Mouse (Mus musculus) hindbrain, embryonic 15.5 days (tissue): ENCODE data around the gene Wnt4. TPM values are rescaled to one million over a fixed set of nuclear protein-coding genes. Genes with fewer than 3 reads are reported as not detected.

Experiments used
- ATAC-seq: fragments of 200-750 bp; cut with Nextera tagmentation; 2 replicates; pipeline ENCODE4 v1.8.0; 2017; ENCODE audit warnings: low read depth, moderate number of reproducible peaks, moderate TSS enrichment; ENCODE audit not compliant: low FRiP score
- H3K27ac ChIP-seq: fragments of 300-500 bp; sonication (generic); replicated peaks from 2 replicates; pipeline ENCODE4 v1.5.1; 2015; ENCODE audit warnings: mild to moderate bottlenecking, inconsistent platforms
- H3K27me3 ChIP-seq: fragments of 300-500 bp; sonication (generic); 2 replicates; pipeline ENCODE4 v1.6.1; 2015; ENCODE audit warnings: control low read depth, inconsistent platforms
- H3K36me3 ChIP-seq: fragments of 300-500 bp; sonication (generic); 2 replicates; pipeline ENCODE4 v1.6.1; 2015; ENCODE audit warnings: control low read depth, inconsistent platforms
- H3K4me1 ChIP-seq: fragments of 300-500 bp; sonication (generic); replicated peaks from 2 replicates; pipeline ENCODE4 v1.6.1; 2015; ENCODE audit warnings: control low read depth, inconsistent platforms
- H3K4me2 ChIP-seq: fragments of 300-500 bp; sonication (generic); 2 replicates; pipeline ENCODE4 v1.6.1; 2015; ENCODE audit warnings: moderate library complexity, mild to moderate bottlenecking, inconsistent platforms
- H3K4me3 ChIP-seq: fragments of 300-500 bp; sonication (generic); 2 replicates; pipeline ENCODE4 v1.5.1; 2015; ENCODE audit warnings: mild to moderate bottlenecking, inconsistent platforms
- H3K9ac ChIP-seq: fragments of 300-500 bp; sonication (generic); 2 replicates; pipeline ENCODE4 v1.6.1; 2015; ENCODE audit warnings: inconsistent platforms
- H3K9me3 ChIP-seq: fragments of 300-500 bp; sonication (generic); 2 replicates; pipeline ENCODE4 v1.6.1; 2016; ENCODE audit warnings: control low read depth, inconsistent platforms
- WGBS: fragments of 180-500 bp; shearing (Covaris S2); methylation state at CpG from one replicate; pipeline ENCODE4 v1.1.7; 2015; 5-methylcytosine and 5-hydroxymethylcytosine counted together
- polyA plus RNA-seq: library from polyadenylated mRNA; unstranded; fragments of >200 nt; fragmentation: Nextera tagmentation; extraction: Ambion mirVana; gene quantifications from 2 replicates; pipeline ENCODE4 v1.2.1, GENCODE M21; 2015

Gene Wnt4
- polyA plus RNA-seq: 3.8 and 3.9 TPM in 2 replicates

- Histone ChIP-seq H3K36me3 (no peaks in the 10 kb centered on the region), H3K4me3 (peak within 1 kb of the TSS; percentile 48), H3K9ac (peak within 1 kb of the TSS; percentile 57), H3K4me1 (peaks cover 34% of the 10 kb centered on the region), H3K27ac (0 out of 2 replicates have a peak within 1 kb of the TSS, but pooled peaks have one; percentile 4), H3K9me3 (no peaks in the 10 kb centered on the region), H3K4me2 (peak within 1 kb of the TSS; percentile 93), H3K27me3 (peaks cover 29% of the 10 kb centered on the region)
- under 1% methylated on average over 20 of the region's 45 CpGs for WGBS
- ATAC-seq: peak; percentile 62
Measured at GRCm38 (mm10) chr4:137277166-137277513, at the start of gene Wnt4. Gene Wnt4 (plus strand): TSS chr4:137277489.

DNA sequence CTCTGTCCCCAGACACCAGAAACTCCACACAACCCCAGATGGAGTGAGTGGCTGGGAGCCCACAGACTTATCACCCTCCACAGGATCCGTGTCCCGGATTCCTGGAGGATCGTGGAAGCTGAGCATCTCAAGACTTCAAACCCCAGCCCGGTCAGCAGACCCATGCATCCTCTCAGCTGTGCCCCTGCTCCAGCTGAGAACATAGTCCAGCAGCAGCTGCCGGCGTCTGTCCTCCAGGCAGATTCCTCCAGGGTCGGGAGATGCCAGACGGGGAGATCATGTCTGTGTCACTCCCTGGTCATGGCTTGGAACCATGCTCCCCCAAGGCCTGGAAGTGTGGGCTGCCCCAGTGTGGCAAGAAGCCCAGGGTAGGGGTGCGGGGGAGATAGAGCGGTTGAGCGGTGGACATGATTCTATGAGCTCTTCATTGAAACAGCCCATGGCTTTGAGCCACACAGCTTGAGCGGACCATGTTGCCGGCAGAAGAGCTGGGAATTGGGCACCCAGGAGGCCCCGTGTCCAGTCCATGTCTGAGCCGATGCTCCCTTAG lies 48.6 kb upstream of the Wnt4 start:
- H3K9ac ChIP-seq: no peak overlapping the region
- 84% methylated on average over 15 of the region's 15 CpGs for WGBS

DNA sequence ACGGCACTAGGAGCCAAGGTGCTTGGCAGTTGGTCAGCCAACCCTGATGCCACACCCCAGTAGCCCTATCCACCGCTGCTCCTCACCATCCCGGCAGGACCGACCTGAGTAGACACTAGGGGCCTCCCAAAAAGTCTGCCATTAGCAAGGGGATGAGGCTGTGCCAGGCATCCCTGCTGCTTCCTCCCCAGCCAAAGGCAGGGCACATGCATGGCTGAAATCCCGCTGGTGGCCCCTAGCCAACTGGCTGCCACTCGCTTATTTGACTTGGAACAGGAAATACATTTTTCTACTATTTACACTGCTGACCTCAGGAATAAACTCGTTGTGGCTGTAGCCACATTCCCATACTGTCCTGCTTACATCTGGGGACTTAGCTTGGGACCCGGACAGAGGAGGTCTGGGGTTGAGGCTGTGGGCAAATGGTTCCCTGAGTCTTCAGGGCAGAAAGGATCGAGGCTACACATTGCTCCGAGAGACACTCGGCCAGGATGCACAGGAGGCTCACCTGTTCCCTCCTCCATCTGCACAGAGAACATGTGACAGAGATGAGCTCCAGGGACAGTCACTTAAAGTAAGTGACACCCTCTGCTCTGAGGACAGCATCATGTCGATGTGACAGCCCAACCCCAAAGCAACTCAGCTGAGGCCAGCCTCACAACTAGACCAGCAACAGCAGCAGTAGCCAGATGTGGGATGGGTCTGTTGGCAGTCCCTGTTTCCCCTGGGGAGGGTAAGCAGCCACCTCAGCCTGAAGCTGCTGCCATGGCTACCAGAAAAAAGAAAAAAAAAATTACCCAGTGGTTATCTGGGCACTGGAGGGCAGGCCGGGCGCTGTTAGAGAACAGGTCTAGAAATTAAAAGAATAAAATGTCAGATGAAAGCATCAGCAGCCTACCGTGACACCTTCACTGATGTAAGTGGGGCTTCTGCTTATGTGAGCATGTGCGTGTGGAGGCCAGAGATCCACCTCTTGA lies 45.5 kb upstream of the Wnt4 start:
- H3K4me3 ChIP-seq: no peak overlapping the region
- H3K4me1 ChIP-seq: peaks cover 11% of the 10 kb centered on the region
- H3K27me3 ChIP-seq: no peaks in the 10 kb centered on the region
- H3K36me3 ChIP-seq: no peaks in the 10 kb centered on the region
- no peak overlapping the region for H3K4me2 ChIP-seq
- H3K9ac ChIP-seq: no peak overlapping the region
- H3K27ac ChIP-seq: no peak overlapping the region
- no peak for ATAC-seq
- WGBS: 70% methylated on average over 16 of the region's 16 CpGs
- H3K9me3 ChIP-seq: no peaks in the 10 kb centered on the region

More for the DNA sequence above, 48.6 kb upstream of the Wnt4 start:
- Histone ChIP-seq H3K4me2 (no peak overlapping the region), H3K36me3 (no peaks in the 10 kb centered on the region), H3K27ac (no peak overlapping the region), H3K27me3 (no peaks in the 10 kb centered on the region), H3K4me1 (peaks cover 11% of the 10 kb centered on the region), H3K9me3 (no peaks in the 10 kb centered on the region), H3K4me3 (no peak overlapping the region)
- ATAC-seq: no peak

DNA sequence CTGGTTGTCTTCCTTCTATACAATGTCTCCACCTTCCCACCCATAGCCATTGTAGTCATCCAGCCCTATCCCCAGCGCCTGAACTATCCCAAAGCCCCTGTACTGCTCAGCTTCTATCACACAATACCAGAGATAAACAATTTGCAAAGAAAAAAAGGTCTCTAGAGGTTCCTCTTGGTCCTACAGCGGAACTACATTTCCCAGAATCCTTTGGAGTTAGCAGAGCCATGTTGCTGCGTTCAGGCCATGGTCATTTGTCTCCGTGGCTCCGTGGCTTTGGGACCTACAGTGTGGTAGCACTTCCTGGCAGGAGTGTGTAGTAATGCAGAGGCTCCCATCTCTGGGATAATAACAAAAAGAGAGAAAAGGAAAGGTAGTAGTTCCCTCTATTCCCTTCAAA lies 43.7 kb upstream of the Wnt4 start:
- Histone ChIP-seq H3K4me3 (no peak overlapping the region), H3K36me3 (no peaks in the 10 kb centered on the region), H3K9ac (no peak overlapping the region), H3K9me3 (no peaks in the 10 kb centered on the region), H3K4me2 (no peak overlapping the region), H3K27me3 (no peaks in the 10 kb centered on the region), H3K27ac (no peak overlapping the region), H3K4me1 (peaks cover 11% of the 10 kb centered on the region)
- no peak for ATAC-seq
- WGBS: 62% methylated on average over 5 of the region's 5 CpGs

GRCm38 (mm10) chr4:137234444-137234843 lies 42.8 kb upstream of the Wnt4 start:
- 91% methylated on average over 2 of the region's 2 CpGs for WGBS
- Histone ChIP-seq H3K4me3 (no peak overlapping the region), H3K4me1 (peaks cover 11% of the 10 kb centered on the region), H3K27ac (no peak overlapping the region), H3K36me3 (no peaks in the 10 kb centered on the region), H3K9ac (no peak overlapping the region), H3K27me3 (no peaks in the 10 kb centered on the region), H3K4me2 (no peak overlapping the region), H3K9me3 (no peaks in the 10 kb centered on the region)
- no peak for ATAC-seq

GRCm38 (mm10) chr4:137235368-137235767 lies 41.9 kb upstream of the Wnt4 start:
- H3K9me3 ChIP-seq: peaks cover 6% of the 10 kb centered on the region; the same call in 1 of the 2 replicates
- WGBS: 82% methylated on average over 9 of the region's 9 CpGs

GRCm38 (mm10) chr4:137244883-137245282 lies 32.4 kb upstream of the Wnt4 start:
- no peak overlapping the region for H3K27ac ChIP-seq
- ATAC-seq: no peak
- H3K4me2 ChIP-seq: no peak overlapping the region
- H3K36me3 ChIP-seq: no peaks in the 10 kb centered on the region
- H3K4me3 ChIP-seq: no peak overlapping the region
- no peaks in the 10 kb centered on the region for H3K27me3 ChIP-seq
- H3K9ac ChIP-seq: no peak overlapping the region
- peaks cover 5% of the 10 kb centered on the region; the same call in 1 of the 2 replicates for H3K9me3 ChIP-seq
- no peaks in the 10 kb centered on the region for H3K4me1 ChIP-seq
- 74% methylated on average over 9 of the region's 9 CpGs for WGBS

More at GRCm38 (mm10) chr4:137235368-137235767, 41.9 kb upstream of the Wnt4 start:
- ATAC-seq: no peak
- Histone ChIP-seq H3K9ac (no peak overlapping the region), H3K27ac (no peak overlapping the region), H3K27me3 (no peaks in the 10 kb centered on the region), H3K4me2 (no peak overlapping the region), H3K4me1 (peaks cover 11% of the 10 kb centered on the region), H3K4me3 (no peak overlapping the region), H3K36me3 (no peaks in the 10 kb centered on the region)

DNA sequence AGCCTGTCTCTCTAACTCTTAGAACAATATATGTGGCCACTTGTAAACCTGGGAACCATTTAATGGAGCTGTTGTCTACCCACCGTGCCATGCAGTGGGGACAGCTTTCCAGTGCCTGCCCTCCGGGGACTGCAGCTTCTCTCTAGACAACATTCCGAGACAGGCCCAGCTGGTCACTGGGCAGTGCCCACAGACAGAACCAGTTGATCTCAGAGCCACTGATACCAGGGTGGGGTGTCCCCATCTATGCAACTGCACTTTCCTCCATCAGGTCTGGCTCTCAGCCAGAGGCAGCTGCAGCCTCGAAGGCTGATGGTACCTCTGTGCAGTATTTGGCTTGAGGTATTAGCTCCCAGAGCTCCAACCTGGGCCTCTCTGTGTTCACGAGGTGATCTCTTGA lies 27.0 kb upstream of the Wnt4 start:
- H3K27me3 ChIP-seq: no peaks in the 10 kb centered on the region
- ATAC-seq: no peak
- H3K9me3 ChIP-seq: no peaks in the 10 kb centered on the region
- no peak overlapping the region for H3K27ac ChIP-seq
- no peaks in the 10 kb centered on the region; the same call in 1 of the 2 replicates for H3K4me1 ChIP-seq
- no peak overlapping the region for H3K4me3 ChIP-seq
- H3K9ac ChIP-seq: no peak overlapping the region
- no peaks in the 10 kb centered on the region for H3K36me3 ChIP-seq
- WGBS: 38% methylated on average over 5 of the region's 5 CpGs
- no peak overlapping the region for H3K4me2 ChIP-seq

DNA sequence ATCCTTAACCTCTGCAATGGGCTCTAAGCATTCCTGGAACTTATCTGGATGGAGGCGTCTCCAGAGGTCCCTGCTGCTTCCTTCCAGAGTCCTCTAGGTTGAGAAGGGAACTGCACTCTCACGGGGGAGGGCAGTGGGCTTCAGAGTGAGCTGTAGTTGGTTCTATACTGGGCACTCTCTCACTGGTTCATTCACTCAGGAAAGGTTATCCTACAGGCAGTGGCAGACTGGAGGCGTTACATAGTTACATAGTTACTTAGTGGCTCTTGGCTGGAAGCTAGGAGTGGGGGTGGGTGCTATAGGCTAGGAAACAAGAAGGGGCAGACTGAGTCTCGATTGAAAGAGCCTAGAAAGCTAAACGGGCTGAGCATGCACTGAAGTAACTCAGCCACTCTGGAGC lies 26.4 kb upstream of the Wnt4 start:
- Histone ChIP-seq H3K4me2 (no peak overlapping the region), H3K4me3 (no peak overlapping the region), H3K4me1 (no peaks in the 10 kb centered on the region; the same call in 1 of the 2 replicates), H3K9me3 (no peaks in the 10 kb centered on the region), H3K27ac (no peak overlapping the region), H3K27me3 (no peaks in the 10 kb centered on the region), H3K9ac (no peak overlapping the region), H3K36me3 (no peaks in the 10 kb centered on the region)
- ATAC-seq: no peak
- WGBS: 65% methylated on average over 5 of the region's 5 CpGs

DNA sequence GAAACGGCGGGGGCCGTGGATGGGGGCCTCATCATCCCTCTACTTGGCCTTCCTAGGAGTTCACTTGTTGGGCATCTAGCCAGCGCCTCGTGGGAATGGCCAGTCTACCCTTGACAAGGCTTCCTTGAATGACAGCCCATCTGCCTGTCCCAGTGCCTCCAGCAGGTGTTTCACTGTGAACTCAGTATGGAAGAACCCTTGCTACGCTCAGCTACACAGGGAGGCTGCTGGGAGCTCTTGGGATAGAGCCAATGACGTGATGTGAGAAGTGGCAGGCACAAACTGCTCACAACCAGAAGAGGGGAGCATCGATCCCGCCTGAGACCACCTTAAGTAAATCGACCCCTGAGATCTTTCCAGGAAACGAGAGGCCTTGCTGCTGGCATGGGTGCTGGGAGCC lies 23.7 kb upstream of the Wnt4 start:
- H3K36me3 ChIP-seq: no peaks in the 10 kb centered on the region
- no peak overlapping the region for H3K4me3 ChIP-seq
- H3K27me3 ChIP-seq: no peaks in the 10 kb centered on the region
- H3K4me2 ChIP-seq: no peak overlapping the region
- no peak overlapping the region for H3K9ac ChIP-seq
- WGBS: 68% methylated on average over 11 of the region's 11 CpGs
- no peak overlapping the region for H3K27ac ChIP-seq
- H3K4me1 ChIP-seq: no peaks in the 10 kb centered on the region; the same call in 1 of the 2 replicates
- ATAC-seq: no peak
- no peaks in the 10 kb centered on the region for H3K9me3 ChIP-seq

DNA sequence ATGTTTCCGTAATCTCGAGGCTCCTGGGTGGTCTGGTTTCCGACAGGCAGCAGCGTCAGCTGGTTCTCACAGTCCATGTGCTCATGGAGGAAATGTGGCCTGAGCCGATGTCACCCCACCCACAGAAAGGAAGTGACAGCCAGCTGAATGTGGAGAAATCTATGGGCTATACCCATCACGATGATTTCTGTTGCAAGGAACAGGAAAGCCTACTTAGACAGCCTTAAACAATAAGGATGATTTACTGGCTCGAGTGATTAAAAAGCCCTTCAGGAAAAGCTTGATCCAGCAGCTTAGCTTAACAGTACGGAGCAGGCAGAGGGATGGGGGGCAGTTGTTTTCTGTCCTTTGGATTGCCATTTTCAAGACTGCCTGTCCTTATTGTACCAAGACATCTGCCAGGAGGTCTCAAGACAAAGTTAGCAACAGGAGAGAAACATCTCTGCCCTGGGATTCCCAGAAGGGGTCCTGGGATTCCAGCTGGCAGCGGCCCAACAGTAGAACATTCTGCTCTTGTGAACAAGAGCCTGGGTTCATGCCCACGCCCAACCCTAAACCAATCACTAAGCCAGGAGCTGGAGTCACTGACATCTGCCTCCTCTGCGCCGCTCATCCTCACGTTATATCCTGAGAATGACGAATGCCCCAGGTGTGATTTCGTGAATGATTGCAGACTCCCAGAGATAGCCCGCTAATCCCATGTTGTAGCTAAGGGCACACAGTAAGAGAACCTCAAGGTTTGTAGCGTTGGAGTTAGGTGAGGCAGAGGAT lies 22.9 kb upstream of the Wnt4 start:
- WGBS: 85% methylated on average over 17 of the region's 17 CpGs
- Histone ChIP-seq H3K36me3 (no peaks in the 10 kb centered on the region), H3K27me3 (no peaks in the 10 kb centered on the region), H3K9me3 (no peaks in the 10 kb centered on the region), H3K4me3 (no peak overlapping the region), H3K9ac (no peak overlapping the region), H3K4me2 (no peak overlapping the region), H3K4me1 (no peaks in the 10 kb centered on the region; the same call in 1 of the 2 replicates), H3K27ac (no peak overlapping the region)
- ATAC-seq: no peak

DNA sequence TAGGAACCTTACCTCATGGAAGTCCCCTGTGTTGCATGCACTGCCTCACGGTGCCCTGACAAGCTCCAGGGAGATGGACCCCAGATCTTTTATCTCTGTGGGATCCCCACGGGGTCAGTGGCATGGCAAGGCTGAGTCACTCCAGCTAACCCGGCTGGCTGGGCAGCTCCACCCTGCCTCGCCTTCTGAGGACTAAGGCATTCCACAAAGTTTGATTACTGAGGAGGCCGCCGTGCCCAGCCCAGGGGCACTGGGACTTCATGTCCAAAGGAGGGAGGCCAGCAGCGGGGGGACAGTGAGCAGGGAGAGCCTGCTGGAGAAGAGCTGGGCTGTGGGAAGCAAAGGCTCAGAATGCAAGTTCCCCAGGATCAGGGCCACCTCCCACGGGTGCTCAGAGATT lies 21.7 kb upstream of the Wnt4 start:
- no peak for ATAC-seq
- Histone ChIP-seq H3K27me3 (no peaks in the 10 kb centered on the region), H3K9ac (no peak overlapping the region), H3K4me3 (no peak overlapping the region), H3K9me3 (no peaks in the 10 kb centered on the region), H3K27ac (no peak overlapping the region), H3K36me3 (no peaks in the 10 kb centered on the region), H3K4me1 (no peaks in the 10 kb centered on the region; the same call in 1 of the 2 replicates), H3K4me2 (no peak overlapping the region)
- WGBS: 72% methylated on average over 8 of the region's 8 CpGs
